Mouse (Mus musculus): ENCODE measurements at regions not wholly inside any gene's neighbourhood (a gene's known extent, or its start where the extent isn't known, plus 50 kb on each side); places are given as distances from the start of the nearest gene placed in this dataset.

DNA sequence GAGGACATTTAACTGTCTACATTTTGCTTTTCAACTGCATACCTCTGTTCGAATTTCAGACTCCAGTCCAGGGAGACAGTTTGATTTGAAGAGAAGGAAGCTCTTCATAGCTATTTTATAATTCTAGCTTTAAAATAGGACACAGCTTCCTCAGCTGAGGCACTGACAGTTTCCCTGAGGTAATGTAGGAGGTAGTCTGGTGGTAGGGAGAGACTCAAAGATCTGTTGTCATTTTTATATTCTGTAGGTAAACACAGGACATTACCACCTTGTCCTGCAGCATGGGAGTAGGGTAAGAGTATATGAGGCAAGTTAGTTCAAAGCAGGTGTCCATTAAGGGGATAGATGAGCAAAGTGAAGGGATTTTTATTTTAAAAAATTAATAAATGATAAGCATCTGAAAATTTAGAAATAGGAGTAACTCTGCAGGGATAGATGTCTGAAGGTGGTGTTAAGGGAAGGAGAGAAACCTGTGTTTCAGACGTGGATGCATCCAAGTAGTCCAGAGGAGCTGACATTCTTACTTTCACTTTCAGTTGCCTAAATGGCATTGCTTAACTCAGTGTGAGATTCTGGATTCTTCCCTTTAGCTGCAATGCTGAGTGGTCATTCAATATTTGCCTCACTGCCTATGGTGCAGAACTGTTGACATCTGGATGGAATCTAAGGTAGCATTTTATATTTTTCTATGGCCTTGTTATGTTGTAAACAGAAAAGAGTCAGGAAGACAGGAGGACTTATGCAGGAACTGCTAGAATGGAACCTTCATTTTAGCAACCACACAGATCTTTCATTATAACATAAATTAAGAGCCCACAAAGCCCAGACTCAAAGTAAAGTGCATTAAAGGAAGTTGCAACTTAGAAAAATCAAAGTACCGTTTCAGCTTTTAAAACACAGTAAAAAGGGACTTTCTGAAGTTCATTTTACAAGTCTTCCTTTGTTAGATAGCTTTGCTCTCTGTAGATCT lies 126.3 kb upstream of the Syt1 start:
- peak; percentile 15 for DNase-seq
- Histone ChIP-seq H3K36me3 (ENCODE audit: insufficient read depth) (no peaks in the 10 kb centered on the region), H3K4me3 (ENCODE audit: low read depth, low read length) (no peak overlapping the region), H3K27ac (ENCODE audit: low read depth) (no peak overlapping the region), H3K27me3 (ENCODE audit: insufficient read depth, low read length) (no peaks in the 10 kb centered on the region), H3K9me3 (ENCODE audit: low read depth, low read length) (no peaks in the 10 kb centered on the region), H3K4me2 (no peak overlapping the region), H3K9ac (no peak overlapping the region), H3K4me1 (ENCODE audit: insufficient read depth) (no peaks in the 10 kb centered on the region)
- TF ChIP-seq CTCF (IDR thresholded peaks at IDR 0.05; ENCODE audit: low read depth): no peak
- WGBS: 56% methylated on average over 3 of the region's 3 CpGs
- no peak for ATAC-seq (ENCODE audit: insufficient read depth)

GRCm38 (mm10) chr10:109134521-109134920 lies 123.7 kb upstream of the Syt1 start:
- H3K27me3 ChIP-seq (ENCODE audit: insufficient read depth, low read length): no peaks in the 10 kb centered on the region
- no peak overlapping the region for H3K9ac ChIP-seq
- no peak overlapping the region for H3K4me3 ChIP-seq (ENCODE audit: low read depth, low read length)
- H3K36me3 ChIP-seq (ENCODE audit: insufficient read depth): no peaks in the 10 kb centered on the region
- WGBS: 77% methylated on average over 4 of the region's 4 CpGs
- no peaks in the 10 kb centered on the region for H3K9me3 ChIP-seq (ENCODE audit: low read depth, low read length)
- ATAC-seq (ENCODE audit: insufficient read depth) (no peak), DNase-seq (no peak)
- TF ChIP-seq CTCF (IDR thresholded peaks at IDR 0.05; ENCODE audit: low read depth): no peak
- no peaks in the 10 kb centered on the region for H3K4me1 ChIP-seq (ENCODE audit: insufficient read depth)
- H3K27ac ChIP-seq (ENCODE audit: low read depth): no peak overlapping the region
- no peak overlapping the region for H3K4me2 ChIP-seq

GRCm38 (mm10) chr10:109132091-109132573 lies 121.3 kb upstream of the Syt1 start:
- H3K27ac ChIP-seq (ENCODE audit: low read depth): no peak overlapping the region
- no peak for TF ChIP-seq CTCF (IDR thresholded peaks at IDR 0.05; ENCODE audit: low read depth)
- no peak overlapping the region for H3K4me2 ChIP-seq
- no peaks in the 10 kb centered on the region for H3K9me3 ChIP-seq (ENCODE audit: low read depth, low read length)
- 46% methylated on average over 8 of the region's 8 CpGs for whole genome bisulfite sequencing
- ATAC-seq (ENCODE audit: insufficient read depth) (no peak), DNase-seq (no peak)
- no peaks in the 10 kb centered on the region for H3K36me3 ChIP-seq (ENCODE audit: insufficient read depth)
- H3K4me3 ChIP-seq (ENCODE audit: low read depth, low read length): no peak overlapping the region
- no peaks in the 10 kb centered on the region for H3K27me3 ChIP-seq (ENCODE audit: insufficient read depth, low read length)
- no peaks in the 10 kb centered on the region for H3K4me1 ChIP-seq (ENCODE audit: insufficient read depth)
- no peak overlapping the region for H3K9ac ChIP-seq

DNA sequence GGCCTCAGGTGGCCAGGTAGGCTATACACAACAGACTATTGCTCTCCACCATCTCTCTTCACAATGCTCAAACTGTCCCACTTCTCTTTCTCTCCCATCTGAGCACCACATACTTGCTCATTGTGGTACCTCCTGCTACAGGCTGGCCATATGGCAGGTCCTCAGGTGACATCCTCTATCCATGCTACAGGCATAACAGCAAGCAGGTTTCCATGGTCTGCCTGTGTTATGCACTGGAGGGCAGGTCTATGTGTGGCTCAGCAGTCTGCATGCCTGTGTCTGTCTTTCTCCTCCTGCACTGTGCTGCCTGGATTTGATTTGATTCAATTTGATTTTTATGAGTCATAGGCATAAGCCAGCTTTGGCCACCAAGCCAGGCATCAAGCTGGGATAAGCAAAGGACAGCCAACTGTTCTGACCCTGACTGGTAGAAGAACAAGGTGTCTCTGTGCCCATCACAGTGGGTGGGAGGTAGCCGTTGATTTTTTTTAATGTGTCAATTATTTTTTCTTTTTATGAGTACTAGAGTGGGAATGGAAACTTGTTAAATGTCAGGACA lies 118.8 kb upstream of the Syt1 start:
- Histone ChIP-seq H3K9me3 (ENCODE audit: low read depth, low read length) (no peaks in the 10 kb centered on the region), H3K4me2 (no peak overlapping the region), H3K27ac (ENCODE audit: low read depth) (no peak overlapping the region), H3K9ac (no peak overlapping the region), H3K36me3 (ENCODE audit: insufficient read depth) (no peaks in the 10 kb centered on the region), H3K4me3 (ENCODE audit: low read depth, low read length) (no peak overlapping the region), H3K4me1 (ENCODE audit: insufficient read depth) (no peaks in the 10 kb centered on the region), H3K27me3 (ENCODE audit: insufficient read depth, low read length) (no peaks in the 10 kb centered on the region)
- WGBS: 90% methylated on average over 1 of the region's 1 CpGs
- no peak for TF ChIP-seq CTCF (IDR thresholded peaks at IDR 0.05; ENCODE audit: low read depth)
- ATAC-seq (ENCODE audit: insufficient read depth): no peak
- DNase-seq: no peak

- Histone ChIP-seq H3K4me3 (ENCODE audit: low read depth, low read length) (no peak overlapping the region), H3K27me3 (ENCODE audit: insufficient read depth, low read length) (no peaks in the 10 kb centered on the region), H3K9me3 (ENCODE audit: low read depth, low read length) (no peaks in the 10 kb centered on the region), H3K27ac (ENCODE audit: low read depth) (no peak overlapping the region), H3K4me1 (ENCODE audit: insufficient read depth) (no peaks in the 10 kb centered on the region), H3K9ac (no peak overlapping the region), H3K4me2 (no peak overlapping the region), H3K36me3 (ENCODE audit: insufficient read depth) (no peaks in the 10 kb centered on the region)
- no peak for TF ChIP-seq CTCF (IDR thresholded peaks at IDR 0.05; ENCODE audit: low read depth)
- ATAC-seq (ENCODE audit: insufficient read depth): no peak
- DNase-seq: no peak
- 91% methylated on average over 3 of the region's 3 CpGs for WGBS
Observed at GRCm38 (mm10) chr10:109129068-109129467, 118.3 kb upstream of the Syt1 start.

DNA sequence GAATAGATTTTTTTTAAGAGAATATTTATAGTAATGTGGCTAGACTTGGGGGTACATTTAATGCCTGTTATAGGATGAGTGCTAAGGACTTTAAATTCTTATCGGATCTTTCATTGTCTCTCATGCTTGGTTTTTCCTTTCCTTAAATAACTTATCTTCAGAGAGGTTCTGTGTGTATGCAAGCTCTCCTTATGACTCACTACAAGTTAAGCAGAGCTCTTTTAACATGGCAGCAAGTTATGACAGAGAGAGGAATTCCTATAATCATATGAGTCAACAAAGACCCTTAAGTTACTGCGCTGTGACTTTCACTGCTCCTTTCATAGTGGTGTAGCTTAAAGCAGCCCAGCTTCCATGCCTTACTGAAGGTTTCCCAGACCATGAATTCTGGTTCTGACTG lies 115.9 kb upstream of the Syt1 start:
- H3K27ac ChIP-seq (ENCODE audit: low read depth): no peak overlapping the region
- no peak overlapping the region for H3K9ac ChIP-seq
- no peaks in the 10 kb centered on the region for H3K9me3 ChIP-seq (ENCODE audit: low read depth, low read length)
- H3K36me3 ChIP-seq (ENCODE audit: insufficient read depth): no peaks in the 10 kb centered on the region
- WGBS: 91% methylated on average over 2 of the region's 2 CpGs
- no peak for DNase-seq
- H3K4me1 ChIP-seq (ENCODE audit: insufficient read depth): no peaks in the 10 kb centered on the region
- H3K4me3 ChIP-seq (ENCODE audit: low read depth, low read length): no peak overlapping the region
- no peak overlapping the region for H3K4me2 ChIP-seq
- H3K27me3 ChIP-seq (ENCODE audit: insufficient read depth, low read length): no peaks in the 10 kb centered on the region
- no peak for TF ChIP-seq CTCF (IDR thresholded peaks at IDR 0.05; ENCODE audit: low read depth)
- ATAC-seq (ENCODE audit: insufficient read depth): no peak

DNA sequence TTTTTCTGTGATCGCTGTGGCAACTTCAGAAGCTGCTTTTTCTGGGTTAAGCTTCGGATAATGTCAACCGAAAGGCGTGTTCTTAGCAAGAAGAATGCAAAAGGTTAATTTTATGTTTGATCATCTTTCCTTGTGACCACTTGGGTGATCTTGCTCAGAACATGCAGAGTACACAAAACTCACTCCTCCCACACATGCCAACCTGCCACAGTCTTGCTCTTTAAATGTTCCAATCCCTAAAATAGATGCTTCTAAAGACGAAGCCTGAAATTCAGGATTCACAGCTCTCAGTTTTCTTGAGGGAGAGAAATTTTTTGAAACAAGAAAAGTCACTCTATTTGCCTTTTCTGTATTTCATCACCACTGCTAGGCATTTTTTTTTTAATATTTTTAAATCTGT lies 106.4 kb upstream of the Syt1 start:
- no peak for ATAC-seq (ENCODE audit: insufficient read depth)

More for the DNA sequence above, 106.4 kb upstream of the Syt1 start:
- no peak overlapping the region for H3K4me2 ChIP-seq
- DNase-seq: no peak
- no peaks in the 10 kb centered on the region for H3K4me1 ChIP-seq (ENCODE audit: insufficient read depth)
- no peak overlapping the region for H3K9ac ChIP-seq
- TF ChIP-seq CTCF (IDR thresholded peaks at IDR 0.05; ENCODE audit: low read depth): no peak
- no peak overlapping the region for H3K27ac ChIP-seq (ENCODE audit: low read depth)
- 80% methylated on average over 5 of the region's 5 CpGs for WGBS
- H3K9me3 ChIP-seq (ENCODE audit: low read depth, low read length): no peaks in the 10 kb centered on the region
- H3K4me3 ChIP-seq (ENCODE audit: low read depth, low read length): no peak overlapping the region
- H3K36me3 ChIP-seq (ENCODE audit: insufficient read depth): no peaks in the 10 kb centered on the region
- no peaks in the 10 kb centered on the region for H3K27me3 ChIP-seq (ENCODE audit: insufficient read depth, low read length)
